Mouse (Mus musculus) stomach, postnatal 0 days (tissue): ENCODE measurements at regions not wholly inside any gene's neighbourhood (a gene's known extent, or its start where the extent isn't known, plus 50 kb on each side); places are given as distances from the start of the nearest gene placed in this dataset.

Source experiments
- CTCF ChIP-seq: IDR thresholded peaks from 2 replicates; pipeline ENCODE4 v1.5.1; 2016; ENCODE audit warnings: antibody characterized with exemption, low read depth, mild to moderate bottlenecking, moderate library complexity
- EP300 ChIP-seq: optimal IDR thresholded peaks from 2 replicates; pipeline ENCODE3; 2016; ENCODE audit warnings: antibody characterized with exemption

DNA sequence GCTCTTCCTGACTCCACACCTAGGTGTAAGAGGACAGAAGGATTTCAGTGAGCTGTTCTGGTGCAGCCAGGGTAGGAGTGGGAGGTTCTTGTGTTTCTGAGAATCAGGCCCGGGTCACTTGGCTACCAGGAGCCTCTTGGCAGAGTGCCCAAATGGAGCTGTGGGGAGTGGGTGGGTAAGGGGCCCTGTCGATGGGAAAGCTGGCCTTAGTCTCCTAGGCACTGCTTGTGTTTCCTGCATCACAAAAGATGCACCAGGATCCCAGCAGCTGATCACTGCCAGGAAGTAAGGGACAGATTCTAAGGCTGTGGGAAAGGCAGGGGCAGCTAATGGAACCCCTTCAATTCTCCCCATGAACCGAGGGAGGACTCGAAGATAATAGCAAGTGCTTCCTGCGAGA is 107.1 kb upstream of the Pard3b start:
- TF ChIP-seq CTCF = no peak
- no peak for TF ChIP-seq EP300
